Mouse (Mus musculus): ENCODE results near the gene Kcnj16. TPM values are rescaled to one million over a fixed set of nuclear protein-coding genes. Genes with fewer than 3 reads are reported as not detected.
A peak's percentile ranks its signal among the peaks of the same experiment; 100 is the strongest.

The Kcnj16 gene
- total and polyA plus RNA-seq, 3 experiments = 0.07 TPM; not detected in 2

DNA sequence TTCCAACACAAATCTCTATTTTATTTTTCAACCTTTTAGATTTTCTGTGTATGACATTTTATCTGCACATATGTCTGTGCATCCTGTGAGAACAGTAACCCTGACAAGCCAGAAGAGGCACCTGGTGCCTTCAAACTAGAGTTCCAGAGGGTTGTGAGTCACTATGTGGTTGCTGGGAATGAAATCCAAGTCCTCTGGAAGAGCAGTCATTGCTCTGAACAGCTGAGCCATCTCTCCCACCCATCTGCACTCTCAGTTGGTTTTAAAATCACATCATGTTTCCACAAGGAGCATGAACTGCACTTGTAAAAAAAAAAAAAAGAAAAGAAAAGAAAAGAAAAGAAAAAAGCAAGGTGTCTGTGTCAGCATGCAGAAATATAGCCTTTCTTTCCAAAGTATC, 91.6 kb downstream of the Kcnj16 start:
- intact Hi-C loops (cut with DNase I) = no loop called here
- TF ChIP-seq POLR2A (IDR thresholded peaks at IDR 0.05; ENCODE audit: insufficient read depth, low read depth, low read length) = no peak
- TF ChIP-seq EP300 (IDR thresholded peaks at IDR 0.05; ENCODE audit: insufficient read depth, low read depth, low read length) = no peak
- no peak for TF ChIP-seq CTCF (IDR thresholded peaks at IDR 0.05)
- H3K4me3 ChIP-seq = no peak overlapping the region
- no peak overlapping the region for H3K9ac ChIP-seq (ENCODE audit: low read depth, low read length)
- no peaks in the 10 kb centered on the region for H3K4me1 ChIP-seq (ENCODE audit: control insufficient read depth, insufficient read depth, low read length)
- H3K27me3 ChIP-seq (ENCODE audit: control insufficient read depth, insufficient read depth, low read length) = no peaks in the 10 kb centered on the region
- H3K27ac ChIP-seq = no peak overlapping the region
- DNase-seq = no peak
- no peaks in the 10 kb centered on the region for H3K36me3 ChIP-seq (ENCODE audit: control insufficient read depth, insufficient read depth, low read length)
- no peaks in the 10 kb centered on the region for H3K79me2 ChIP-seq (replicated peaks; ENCODE audit: control insufficient read depth, insufficient read depth, low read length)

DNA sequence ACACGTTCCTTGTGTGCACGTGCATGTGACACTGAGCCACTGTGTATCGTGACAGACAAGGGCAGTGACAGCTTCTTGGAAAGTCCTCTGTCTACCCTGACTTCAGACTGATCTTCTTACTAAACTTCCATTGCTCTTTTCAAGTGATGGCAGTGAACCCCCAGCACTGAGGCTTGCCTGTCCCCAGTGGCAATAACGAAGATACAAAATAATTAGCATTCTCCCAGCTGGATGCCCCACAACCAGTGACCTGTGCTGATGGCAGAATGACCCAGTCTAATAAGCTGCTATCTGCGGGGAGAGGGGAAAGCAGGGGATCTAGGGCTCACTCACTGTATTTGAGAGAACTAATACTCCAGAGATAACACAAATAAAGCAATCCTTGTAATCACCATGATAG, 92.4 kb downstream of the Kcnj16 start:
- H3K27me3 ChIP-seq (ENCODE audit: control insufficient read depth, insufficient read depth, low read length) = no peaks in the 10 kb centered on the region
- H3K27ac ChIP-seq = no peak overlapping the region
- H3K9ac ChIP-seq (ENCODE audit: low read depth, low read length) = no peak overlapping the region
- H3K4me3 ChIP-seq = no peak overlapping the region
- H3K36me3 ChIP-seq (ENCODE audit: control insufficient read depth, insufficient read depth, low read length) = no peaks in the 10 kb centered on the region
- no peak for TF ChIP-seq EP300 (IDR thresholded peaks at IDR 0.05; ENCODE audit: insufficient read depth, low read depth, low read length)
- no peak for TF ChIP-seq CTCF (IDR thresholded peaks at IDR 0.05)
- no peak for TF ChIP-seq POLR2A (IDR thresholded peaks at IDR 0.05; ENCODE audit: insufficient read depth, low read depth, low read length)
- DNase-seq = no peak
- no peaks in the 10 kb centered on the region for H3K4me1 ChIP-seq (ENCODE audit: control insufficient read depth, insufficient read depth, low read length)
- WGBS = 47% methylated on average over 5 of the region's 5 CpGs
- intact Hi-C loops (cut with DNase I) = loop anchor here (10.0 kb wide), 1 partner anchor 465 kb away; no protein-coding TSS in a partner anchor
- H3K79me2 ChIP-seq (replicated peaks; ENCODE audit: control insufficient read depth, insufficient read depth, low read length) = no peaks in the 10 kb centered on the region

DNA sequence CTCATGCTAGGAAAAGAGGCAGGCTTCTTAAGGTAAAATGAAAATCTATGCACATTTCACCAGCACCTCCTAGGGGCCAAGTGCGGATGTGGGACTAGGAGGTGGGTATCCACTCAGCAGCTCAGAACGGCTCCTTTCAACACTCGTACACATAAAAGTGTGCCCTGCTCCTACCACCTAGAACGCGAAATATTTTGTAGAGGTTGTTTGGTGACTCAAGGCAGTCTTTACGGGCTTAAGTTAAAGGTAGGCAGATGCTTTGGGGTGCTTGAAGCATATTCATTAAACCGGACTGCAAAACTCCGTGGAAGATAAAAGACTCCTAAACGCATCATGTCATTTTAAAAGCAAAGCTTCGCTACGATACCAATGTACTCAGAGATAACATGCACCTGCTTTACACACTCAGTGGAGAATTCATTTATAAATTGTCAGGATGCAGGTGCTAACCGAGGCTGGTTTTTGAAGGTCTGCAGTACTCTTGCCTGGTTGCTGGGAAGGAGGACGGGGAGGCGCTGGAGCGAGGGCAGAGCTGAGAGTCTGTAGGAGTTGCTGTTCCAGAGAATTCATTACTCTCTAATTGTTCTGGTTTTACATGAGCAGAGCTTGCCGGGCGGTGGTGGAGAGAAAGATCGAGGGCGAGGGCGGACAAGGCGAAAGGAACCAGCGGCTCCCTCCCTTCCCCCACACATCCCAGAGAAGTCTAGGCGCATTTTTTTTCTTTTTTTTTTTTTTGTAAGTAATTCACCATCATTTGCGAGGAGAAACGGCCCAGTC, 97.1 kb downstream of the Kcnj16 start:
- Histone ChIP-seq H3K36me3 (ENCODE audit: control insufficient read depth, insufficient read depth, low read length) (no peaks in the 10 kb centered on the region; the same call in 1 of the 2 replicates), H3K4me1 (ENCODE audit: control insufficient read depth, insufficient read depth, low read length) (no peaks in the 10 kb centered on the region), H3K9ac (ENCODE audit: low read depth, low read length) (peak overlapping the region; percentile 58), H3K79me2 (replicated peaks; ENCODE audit: control insufficient read depth, insufficient read depth, low read length) (no peaks in the 10 kb centered on the region), H3K27ac (peak overlapping the region; percentile 83), H3K4me3 (peak overlapping the region; percentile 63), H3K27me3 (ENCODE audit: control insufficient read depth, insufficient read depth, low read length) (no peaks in the 10 kb centered on the region)
- TF ChIP-seq EP300 (IDR thresholded peaks at IDR 0.05; ENCODE audit: insufficient read depth, low read depth, low read length) = no peak
- TF ChIP-seq CTCF (IDR thresholded peaks at IDR 0.05) = peak; percentile 84
- no peak for TF ChIP-seq POLR2A (IDR thresholded peaks at IDR 0.05; ENCODE audit: insufficient read depth, low read depth, low read length)
- WGBS = under 1% methylated on average over 25 of the region's 25 CpGs
- peak; percentile 44 to 61 for DNase-seq
- intact Hi-C loops (cut with DNase I) = loop anchor here (2.0 to 10.0 kb wide), 5 partner anchors 47 to 528 kb away; no protein-coding TSS in a partner anchor

DNA sequence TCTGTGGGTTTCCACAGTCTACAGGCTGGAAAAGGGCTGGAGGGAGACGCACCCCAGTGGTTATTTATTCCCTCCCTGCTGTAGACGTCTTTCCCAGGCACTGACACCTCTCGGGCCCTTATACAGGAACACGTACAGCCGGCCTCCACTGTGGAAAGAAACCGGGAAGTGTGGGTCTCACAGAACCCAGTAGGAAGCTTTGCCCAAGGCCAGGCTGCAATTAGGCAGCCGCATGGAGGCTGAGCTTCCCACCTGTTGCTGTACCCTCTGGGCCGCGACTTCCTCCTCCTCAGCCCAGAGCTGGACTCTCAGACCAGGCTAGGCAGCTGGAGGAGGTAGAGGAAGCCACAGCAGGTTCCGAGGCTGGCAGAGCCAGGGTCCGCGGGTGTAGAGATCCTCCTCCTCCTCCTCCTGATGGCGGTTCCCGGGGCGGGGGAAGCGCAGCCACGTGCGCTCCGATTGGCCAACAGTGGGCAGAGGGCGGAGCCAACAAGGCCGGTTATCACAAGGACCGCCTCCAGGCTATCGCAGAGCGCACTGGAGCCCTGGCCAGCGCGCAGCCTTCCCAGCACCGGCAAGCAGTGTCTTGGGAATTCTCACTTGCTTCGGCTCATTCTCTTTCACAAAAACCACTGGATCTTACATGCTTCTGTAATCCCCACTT, 97.9 kb downstream of the Kcnj16 start, which contains the start of gene Kcnj2:
Gene Kcnj2, plus strand, starts transcription at position 530 of the 664 bp plus-strand sequence.
- WGBS = under 1% methylated on average over 28 of the region's 28 CpGs
- TF ChIP-seq POLR2A (IDR thresholded peaks at IDR 0.05; ENCODE audit: insufficient read depth, low read depth, low read length) = peak; percentile 100
- TF ChIP-seq CTCF (IDR thresholded peaks at IDR 0.05) = peak; percentile 36
- TF ChIP-seq EP300 (IDR thresholded peaks at IDR 0.05; ENCODE audit: insufficient read depth, low read depth, low read length) = no peak; the same call in 1 of the 2 replicates
- H3K79me2 ChIP-seq (replicated peaks; ENCODE audit: control insufficient read depth, insufficient read depth, low read length) = no peaks in the 10 kb centered on the region
- intact Hi-C loops (cut with DNase I) = loop anchor here (1.0 to 10.0 kb wide), 6 partner anchors 47 to 529 kb away; no protein-coding TSS in a partner anchor
- peaks cover 2% of the 10 kb centered on the region; the same call in 1 of the 2 replicates for H3K4me1 ChIP-seq (ENCODE audit: control insufficient read depth, insufficient read depth, low read length)
- H3K27me3 ChIP-seq (ENCODE audit: control insufficient read depth, insufficient read depth, low read length) = no peaks in the 10 kb centered on the region
- H3K9ac ChIP-seq (ENCODE audit: low read depth, low read length) = peak within 1 kb of the TSS; percentile 71
- peaks cover 1% of the 10 kb centered on the region for H3K36me3 ChIP-seq (ENCODE audit: control insufficient read depth, insufficient read depth, low read length)
- DNase-seq = peak; percentile 95 to 97
- H3K4me3 ChIP-seq = peak within 1 kb of the TSS; percentile 63
- peak within 1 kb of the TSS; percentile 89 for H3K27ac ChIP-seq

DNA sequence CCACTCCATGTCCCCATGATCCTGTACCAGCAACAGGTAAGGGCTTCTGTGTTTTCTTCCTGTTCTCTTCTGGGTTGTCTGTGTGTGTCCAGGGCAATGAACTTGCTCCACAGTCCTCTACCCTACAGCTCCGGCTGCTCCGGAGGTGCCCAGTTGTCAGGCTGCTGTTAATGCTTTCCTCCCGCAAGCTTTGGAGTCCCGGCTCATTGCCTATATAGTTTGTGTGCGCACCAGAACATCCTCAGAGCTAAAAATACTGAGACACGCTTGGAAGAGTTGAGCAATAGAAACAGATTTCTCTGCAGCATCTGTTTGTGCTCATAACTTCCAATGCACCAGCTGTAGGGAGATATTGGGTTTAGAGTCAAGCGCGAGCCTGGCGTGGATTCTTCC, 98.5 kb downstream of the Kcnj16 start:
- under 1% methylated on average over 9 of the region's 9 CpGs for WGBS
- Histone ChIP-seq H3K79me2 (replicated peaks; ENCODE audit: control insufficient read depth, insufficient read depth, low read length) (no peaks in the 10 kb centered on the region), H3K4me3 (peak overlapping the region; percentile 63), H3K27me3 (ENCODE audit: control insufficient read depth, insufficient read depth, low read length) (no peaks in the 10 kb centered on the region), H3K27ac (peak overlapping the region; percentile 89), H3K4me1 (ENCODE audit: control insufficient read depth, insufficient read depth, low read length) (peaks cover 2% of the 10 kb centered on the region; the same call in 1 of the 2 replicates), H3K36me3 (ENCODE audit: control insufficient read depth, insufficient read depth, low read length) (peaks cover 5% of the 10 kb centered on the region), H3K9ac (ENCODE audit: low read depth, low read length) (peak overlapping the region; percentile 71)
- no peak for TF ChIP-seq EP300 (IDR thresholded peaks at IDR 0.05; ENCODE audit: insufficient read depth, low read depth, low read length)
- TF ChIP-seq POLR2A (IDR thresholded peaks at IDR 0.05; ENCODE audit: insufficient read depth, low read depth, low read length) = no peak
- TF ChIP-seq CTCF (IDR thresholded peaks at IDR 0.05) = no peak
- DNase-seq = no peak
- intact Hi-C loops (cut with DNase I) = loop anchor here (1.0 to 10.0 kb wide), 5 partner anchors 46 to 494 kb away; no protein-coding TSS in a partner anchor

Measured in heart, adult 2 months (tissue).